8 mouse cellular contexts compared by ENCODE assay signal in genomic region chr8:72492622-72493081, GRCm38 (mm10). TPM values are rescaled to one million over a fixed set of nuclear protein-coding genes. Genes with fewer than 3 reads are reported as not detected.
DNase-seq lines count a peak whose midpoint lies in the region; ATAC-seq lines count a peak whose summit lies in the region.

No protein-coding gene starts in this region.

- peak; percentile 92 for DNase-seq in MEL-GATA-1-ER (ENCODE audit: extremely low read depth, low read depth)
- DNase-seq in cerebellum, adult 8-10 months = peak; percentile 98
- peak; percentile 100 for DNase-seq in forelimb bud, embryonic 11.5 days (ENCODE audit: low read depth, low spot score)
- peak; percentile 86 for DNase-seq in layer of hippocampus, adult 9-10 months (ENCODE audit: low spot score)
- peak; percentile 94 for DNase-seq in ovary, postnatal 10 days (ENCODE audit: low spot score)
- peak; percentile 100 for DNase-seq in thymus, postnatal 10 days (ENCODE audit: low spot score in 2 of 2)

- H3K4me1 ChIP-seq in lung, embryonic 16.5 days (replicated peaks; ENCODE audit: control insufficient read depth, insufficient read depth, low read length) = peaks cover 22% of the 10 kb centered on the region

- peak overlapping the region; percentile 75 for H3K4me2 ChIP-seq in lung, embryonic 16.5 days (ENCODE audit: low read depth, low read length)

- no peaks in the 10 kb centered on the region for H3K27me3 ChIP-seq in lung, embryonic 16.5 days (ENCODE audit: control insufficient read depth, insufficient read depth, low read depth, low read length)

- peak overlapping the region; percentile 90 for H3K9ac ChIP-seq in lung, embryonic 16.5 days (ENCODE audit: low read length)

- H3K9me3 ChIP-seq in lung, embryonic 16.5 days (ENCODE audit: control insufficient read depth, low read length) = no peaks in the 10 kb centered on the region

- H3K36me3 ChIP-seq in lung, embryonic 16.5 days (ENCODE audit: control insufficient read depth, insufficient read depth, low read length) = peaks cover 33% of the 10 kb centered on the region

- under 1% methylated on average over 51 of the region's 56 CpGs for WGBS in lung, embryonic 16.5 days

- H3K27ac ChIP-seq in lung, embryonic 16.5 days (ENCODE audit: low read length) = peak overlapping the region; percentile 60

- peak; percentile 90 to 97 for ATAC-seq in hematopoietic stem cell, adult 5-6 weeks (replicated peaks in 1 of 2; ENCODE audit: insufficient read depth in 1 of 2, low FRiP score in 2 of 2, low TSS enrichment in 1 of 2, low read depth in 1 of 2, poor library complexity in 2 of 2, severe bottlenecking in 2 of 2)
- peak; percentile 99 for ATAC-seq in lung, embryonic 16.5 days (ENCODE audit: low read depth)

- peak overlapping the region; percentile 96 for H3K4me3 ChIP-seq in lung, embryonic 16.5 days (ENCODE audit: low read length)

RNA-seq across cellular contexts. Expression of gene Slc35e1, which starts 0.2 kb away (rescaled TPM):
- total RNA-seq in hematopoietic stem cell, adult 5-6 weeks (2017) = 25.3 and 30.0 TPM in 2 replicates
- polyA plus RNA-seq in lung, embryonic 16.5 days (2015; fragmentation: Nextera tagmentation; extraction: Ambion mirVana) = 7.5 and 7.6 TPM in 2 replicates

RNA-seq across cellular contexts. Expression of gene Cherp, which starts 17.6 kb away (rescaled TPM):
- total RNA-seq in hematopoietic stem cell, adult 5-6 weeks (2017) = 9.2 and 11.8 TPM in 2 replicates
- 55.8 and 68.3 TPM in 2 replicates for polyA plus RNA-seq in lung, embryonic 16.5 days (2015; fragmentation: Nextera tagmentation; extraction: Ambion mirVana)

RNA-seq across cellular contexts. Expression of gene 1700030K09Rik, which starts 49.0 kb away (rescaled TPM):
- total RNA-seq in hematopoietic stem cell, adult 5-6 weeks (2017) = 6.4 and 9.3 TPM in 2 replicates
- 16.9 and 17.3 TPM in 2 replicates for polyA plus RNA-seq in lung, embryonic 16.5 days (2015; fragmentation: Nextera tagmentation; extraction: Ambion mirVana)

RNA-seq across cellular contexts. Expression of gene Calr3, which starts 49.0 kb away (rescaled TPM):
- 4.0 and 4.6 TPM in 2 replicates for total RNA-seq in hematopoietic stem cell, adult 5-6 weeks (2017)
- 1.8 and 2.1 TPM in 2 replicates for polyA plus RNA-seq in lung, embryonic 16.5 days (2015; fragmentation: Nextera tagmentation; extraction: Ambion mirVana)

RNA-seq across cellular contexts. Expression of gene Med26, which starts 55.4 kb away (rescaled TPM):
- 9.4 and 10.5 TPM in 2 replicates for total RNA-seq in hematopoietic stem cell, adult 5-6 weeks (2017)
- 15.6 and 16.2 TPM in 2 replicates for polyA plus RNA-seq in lung, embryonic 16.5 days (2015; fragmentation: Nextera tagmentation; extraction: Ambion mirVana)

Comparison
In these comparisons a context has a peak if more than half of its experiments do, and no peak if none do; other contexts are left out.
1. Peak in every context shown above with its lines: DNase-seq, ATAC-seq, H3K4me3 ChIP-seq and H3K27ac ChIP-seq.